Mouse (Mus musculus): ENCODE results near the gene Rasgef1b. TPM values are rescaled to one million over a fixed set of nuclear protein-coding genes. Genes with fewer than 3 reads are reported as not detected.

Rasgef1b gene
- polyA plus RNA-seq, 1 experiment from 2014 or later: 7.3 TPM

DNA sequence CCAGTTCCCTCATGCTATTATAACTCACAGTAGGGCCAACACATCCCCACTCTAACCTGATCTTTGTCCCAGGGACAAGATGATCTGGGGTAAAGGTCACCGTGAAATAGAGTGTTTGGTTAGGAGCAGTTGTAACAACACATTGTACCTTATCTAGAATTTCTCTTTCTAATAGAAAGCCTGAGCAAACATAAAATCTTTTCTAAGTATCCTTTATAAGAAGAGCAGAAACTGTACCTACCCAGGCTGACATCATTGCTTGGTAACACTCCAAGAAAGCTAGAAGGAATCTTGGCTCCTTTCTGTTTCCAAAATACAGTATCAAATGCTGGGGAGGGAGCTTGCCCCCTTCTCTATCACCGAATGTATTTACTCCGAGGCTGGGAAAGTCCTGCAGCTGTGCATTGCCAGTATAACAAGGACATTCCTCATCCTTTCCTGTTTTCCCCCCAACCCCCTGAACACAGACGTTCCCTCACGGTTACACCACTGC, 374.2 kb downstream of the Rasgef1b start:
- Histone ChIP-seq H3K9me3 (ENCODE audit: control insufficient read depth, low read length) (no peaks in the 10 kb centered on the region), H3K4me1 (ENCODE audit: control insufficient read depth, insufficient read depth, low read length) (peaks cover 3% of the 10 kb centered on the region; the same call in 1 of the 2 replicates), H3K4me3 (ENCODE audit: low read length) (no peak overlapping the region), H3K27ac (ENCODE audit: low read length) (peak overlapping the region; percentile 23; the same call in 1 of the 2 replicates), H3K9ac (ENCODE audit: low read depth, low read length) (no peak overlapping the region), H3K36me3 (ENCODE audit: control insufficient read depth, insufficient read depth, low read length) (no peaks in the 10 kb centered on the region), H3K4me2 (ENCODE audit: low read depth, low read length) (no peak overlapping the region), H3K27me3 (replicated peaks; ENCODE audit: control insufficient read depth, insufficient read depth, low read length) (no peaks in the 10 kb centered on the region)
- peak; percentile 63 for ATAC-seq
- 27% methylated on average over 5 of the region's 5 CpGs for WGBS

DNA sequence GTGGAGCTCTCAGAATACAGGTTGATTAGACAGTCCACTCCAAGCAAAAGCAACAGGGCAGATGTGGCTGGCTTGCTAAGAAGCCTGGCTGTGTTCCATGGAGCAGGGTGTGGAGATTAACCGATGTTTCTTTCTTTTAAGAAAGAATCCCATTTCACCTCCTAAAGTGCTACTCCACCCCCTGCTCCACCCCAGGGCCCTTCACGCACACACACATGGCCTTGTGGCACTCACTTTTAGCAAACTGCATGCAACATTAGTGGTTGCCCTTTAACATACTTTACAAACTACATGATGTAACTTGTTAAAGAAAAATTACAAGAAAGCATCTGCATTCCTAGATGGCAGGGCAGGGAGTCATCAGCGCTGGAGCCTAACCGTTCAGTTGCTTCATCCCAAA, 378.8 kb downstream of the Rasgef1b start:
- no peak for ATAC-seq

DNA sequence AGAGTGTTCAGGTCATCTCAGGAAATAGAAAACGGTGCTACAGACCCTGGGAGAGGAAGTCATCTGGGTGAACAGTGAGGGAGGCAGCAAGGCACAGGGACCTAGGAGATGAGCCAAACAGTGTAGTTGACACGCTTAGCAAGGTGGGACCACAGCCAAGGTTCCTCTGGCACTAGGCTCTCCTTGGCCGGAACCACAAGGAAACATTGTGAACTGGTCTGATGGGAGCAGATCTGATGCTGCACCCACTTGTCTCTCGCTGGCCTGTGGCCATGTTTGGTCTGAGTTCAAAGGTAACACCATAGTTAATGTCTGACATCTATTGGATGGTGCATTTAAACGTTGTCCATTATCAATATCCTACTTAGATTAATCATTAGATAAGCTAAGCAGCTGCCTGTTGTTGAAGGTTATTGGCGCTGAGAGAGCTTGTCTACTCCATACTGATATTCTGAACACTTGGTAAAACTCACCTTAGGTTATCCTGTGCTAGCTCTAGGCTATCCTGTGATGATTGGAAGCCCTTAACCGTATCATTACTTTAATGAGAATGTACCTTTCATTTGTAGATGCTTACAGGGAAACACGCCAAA, 380.5 kb downstream of the Rasgef1b start:
- Histone ChIP-seq H3K9ac (ENCODE audit: low read depth, low read length) (no peak overlapping the region), H3K36me3 (ENCODE audit: control insufficient read depth, insufficient read depth, low read length) (no peaks in the 10 kb centered on the region), H3K27ac (ENCODE audit: low read length) (no peak overlapping the region), H3K4me3 (ENCODE audit: low read length) (no peak overlapping the region), H3K9me3 (ENCODE audit: control insufficient read depth, low read length) (no peaks in the 10 kb centered on the region), H3K27me3 (replicated peaks; ENCODE audit: control insufficient read depth, insufficient read depth, low read length) (no peaks in the 10 kb centered on the region), H3K4me1 (ENCODE audit: control insufficient read depth, insufficient read depth, low read length) (no peaks in the 10 kb centered on the region), H3K4me2 (ENCODE audit: low read depth, low read length) (no peak overlapping the region)
- no peak for ATAC-seq
- 79% methylated on average over 8 of the region's 8 CpGs for WGBS

More for the DNA sequence above, 378.8 kb downstream of the Rasgef1b start:
- H3K9me3 ChIP-seq (ENCODE audit: control insufficient read depth, low read length): no peaks in the 10 kb centered on the region
- peaks cover 3% of the 10 kb centered on the region; the same call in 1 of the 2 replicates for H3K4me1 ChIP-seq (ENCODE audit: control insufficient read depth, insufficient read depth, low read length)
- 66% methylated on average over 4 of the region's 4 CpGs for WGBS
- no peak overlapping the region for H3K27ac ChIP-seq (ENCODE audit: low read length)
- no peak overlapping the region for H3K9ac ChIP-seq (ENCODE audit: low read depth, low read length)
- no peak overlapping the region for H3K4me2 ChIP-seq (ENCODE audit: low read depth, low read length)
- no peaks in the 10 kb centered on the region for H3K27me3 ChIP-seq (replicated peaks; ENCODE audit: control insufficient read depth, insufficient read depth, low read length)
- H3K4me3 ChIP-seq (ENCODE audit: low read length): no peak overlapping the region
- no peaks in the 10 kb centered on the region for H3K36me3 ChIP-seq (ENCODE audit: control insufficient read depth, insufficient read depth, low read length)

DNA sequence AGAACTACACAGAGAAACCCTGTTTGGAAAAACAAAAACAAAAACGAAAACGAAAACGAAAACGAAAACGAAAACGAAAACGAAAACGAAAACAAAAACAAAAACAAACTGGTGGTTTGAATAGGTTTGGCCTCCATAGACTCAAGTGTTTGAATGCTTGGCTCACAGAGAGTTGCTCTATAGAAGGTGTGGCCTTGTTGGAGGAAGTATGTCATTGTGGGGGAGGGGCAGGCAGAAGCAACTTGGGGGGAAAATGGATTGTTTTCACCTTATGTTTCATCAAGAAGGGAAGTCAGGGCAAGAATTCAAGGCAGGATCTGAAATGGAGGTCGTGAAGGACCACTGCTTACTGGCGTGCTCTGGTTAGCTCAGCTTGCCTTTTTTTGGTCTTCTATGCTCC, 386.3 kb downstream of the Rasgef1b start:
- Histone ChIP-seq H3K9me3 (ENCODE audit: control insufficient read depth, low read length) (no peaks in the 10 kb centered on the region), H3K4me1 (ENCODE audit: control insufficient read depth, insufficient read depth, low read length) (peaks cover 9% of the 10 kb centered on the region; the same call in 1 of the 2 replicates), H3K27me3 (replicated peaks; ENCODE audit: control insufficient read depth, insufficient read depth, low read length) (no peaks in the 10 kb centered on the region), H3K9ac (ENCODE audit: low read depth, low read length) (no peak overlapping the region), H3K4me2 (ENCODE audit: low read depth, low read length) (no peak overlapping the region), H3K27ac (ENCODE audit: low read length) (no peak overlapping the region), H3K4me3 (ENCODE audit: low read length) (no peak overlapping the region), H3K36me3 (ENCODE audit: control insufficient read depth, insufficient read depth, low read length) (no peaks in the 10 kb centered on the region)
- no peak for ATAC-seq
- WGBS: 95% methylated on average over 10 of the region's 10 CpGs

DNA sequence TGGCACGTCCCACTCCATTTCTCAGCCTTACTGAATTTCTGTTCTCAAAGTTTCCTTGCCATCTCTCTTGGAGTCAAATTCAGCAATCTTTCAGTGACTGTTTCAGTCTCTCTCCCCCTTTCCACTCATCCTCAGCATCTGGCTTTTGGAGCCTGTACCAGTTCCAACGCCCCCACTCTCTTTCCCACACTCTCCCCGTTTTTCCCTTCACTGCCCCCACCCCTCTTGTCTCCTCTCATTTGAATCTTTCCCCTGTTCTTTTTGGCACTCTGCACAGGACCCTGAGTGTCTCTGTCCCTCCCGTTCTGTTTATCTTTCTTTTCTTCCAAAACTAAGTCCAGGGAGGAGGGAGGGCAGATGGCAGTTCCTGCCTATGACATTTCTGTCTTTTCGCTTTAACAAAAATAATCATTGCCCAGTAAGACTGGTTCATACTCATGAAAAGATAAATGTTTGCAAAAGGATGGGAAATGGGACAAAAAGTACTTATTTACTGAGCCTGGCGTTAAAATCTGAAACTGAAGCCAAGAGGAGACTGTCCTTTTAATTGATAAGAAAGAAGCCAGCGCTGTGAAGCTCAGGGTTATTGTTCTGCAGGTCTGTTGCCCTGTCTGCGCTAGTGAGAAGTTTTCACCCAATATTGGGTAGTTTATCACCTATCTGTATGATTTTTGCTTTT, 388.4 kb downstream of the Rasgef1b start:
- Histone ChIP-seq H3K9ac (ENCODE audit: low read depth, low read length) (no peak overlapping the region), H3K27ac (ENCODE audit: low read length) (no peak overlapping the region), H3K4me2 (ENCODE audit: low read depth, low read length) (peak overlapping the region; percentile 42; the same call in 1 of the 2 replicates), H3K4me1 (ENCODE audit: control insufficient read depth, insufficient read depth, low read length) (peaks cover 9% of the 10 kb centered on the region; the same call in 1 of the 2 replicates), H3K4me3 (ENCODE audit: low read length) (no peak overlapping the region), H3K27me3 (replicated peaks; ENCODE audit: control insufficient read depth, insufficient read depth, low read length) (no peaks in the 10 kb centered on the region), H3K36me3 (ENCODE audit: control insufficient read depth, insufficient read depth, low read length) (no peaks in the 10 kb centered on the region), H3K9me3 (ENCODE audit: control insufficient read depth, low read length) (no peaks in the 10 kb centered on the region)
- ATAC-seq: 0 out of 2 replicates have a peak, but pooled peaks have one; percentile 21
- whole genome bisulfite sequencing: 65% methylated on average over 8 of the region's 8 CpGs

DNA sequence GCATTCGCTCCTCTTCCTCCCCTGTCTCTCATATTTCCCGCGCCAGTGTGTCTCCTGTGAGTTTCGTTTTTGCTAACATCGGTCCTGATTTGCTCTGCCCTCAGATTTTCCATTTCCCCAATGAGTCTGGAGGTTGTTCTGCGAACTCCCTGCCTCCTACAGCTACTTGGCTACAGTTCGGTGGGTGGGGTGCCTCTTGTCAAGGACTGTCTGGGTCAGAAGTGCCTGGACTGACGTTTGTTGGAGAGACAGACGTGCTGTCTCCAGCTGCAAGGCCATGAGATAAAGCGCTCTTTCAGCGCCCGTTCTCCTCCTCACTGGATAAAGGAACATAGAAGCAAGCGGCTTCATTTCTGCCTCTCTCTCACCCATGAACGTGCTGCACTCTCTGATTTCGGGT, 389.1 kb downstream of the Rasgef1b start:
- H3K9ac ChIP-seq (ENCODE audit: low read depth, low read length): peak overlapping the region; percentile 51
- ATAC-seq: peak; percentile 74
- 41% methylated on average over 15 of the region's 15 CpGs for whole genome bisulfite sequencing

DNA sequence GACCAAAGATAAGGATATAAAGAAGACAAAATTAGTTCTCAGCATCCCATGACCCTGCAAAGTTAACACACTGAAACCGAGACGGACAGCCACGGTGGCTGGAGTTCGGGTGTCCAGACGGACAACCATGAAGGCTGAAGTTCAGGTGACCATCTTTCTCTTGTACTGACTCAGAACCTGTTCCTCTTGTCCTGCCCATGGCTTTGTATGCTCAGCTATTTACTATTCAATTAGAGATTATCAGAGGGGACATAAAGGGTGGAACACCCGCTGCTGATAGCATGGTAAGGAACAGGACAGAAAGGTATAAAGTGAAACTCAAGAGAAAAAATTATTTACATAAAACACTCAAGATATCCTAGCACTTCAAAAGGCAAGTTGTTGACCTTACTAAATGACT, 390.0 kb downstream of the Rasgef1b start:
- Histone ChIP-seq H3K4me2 (ENCODE audit: low read depth, low read length) (no peak overlapping the region), H3K4me3 (ENCODE audit: low read length) (no peak overlapping the region), H3K9ac (ENCODE audit: low read depth, low read length) (no peak overlapping the region), H3K9me3 (ENCODE audit: control insufficient read depth, low read length) (no peaks in the 10 kb centered on the region), H3K27ac (ENCODE audit: low read length) (no peak overlapping the region), H3K27me3 (replicated peaks; ENCODE audit: control insufficient read depth, insufficient read depth, low read length) (no peaks in the 10 kb centered on the region), H3K36me3 (ENCODE audit: control insufficient read depth, insufficient read depth, low read length) (no peaks in the 10 kb centered on the region), H3K4me1 (ENCODE audit: control insufficient read depth, insufficient read depth, low read length) (peaks cover 9% of the 10 kb centered on the region; the same call in 1 of the 2 replicates)
- ATAC-seq: peak; percentile 44; the same call in 1 of the 2 replicates
- 69% methylated on average over 6 of the region's 6 CpGs for WGBS

More for the DNA sequence above, 389.1 kb downstream of the Rasgef1b start:
- peak overlapping the region; percentile 57 for H3K27ac ChIP-seq (ENCODE audit: low read length)
- peak overlapping the region; percentile 42 for H3K4me2 ChIP-seq (ENCODE audit: low read depth, low read length)
- H3K4me3 ChIP-seq (ENCODE audit: low read length): peak overlapping the region; percentile 29
- no peaks in the 10 kb centered on the region for H3K27me3 ChIP-seq (replicated peaks; ENCODE audit: control insufficient read depth, insufficient read depth, low read length)
- H3K4me1 ChIP-seq (ENCODE audit: control insufficient read depth, insufficient read depth, low read length): peaks cover 9% of the 10 kb centered on the region; the same call in 1 of the 2 replicates
- no peaks in the 10 kb centered on the region for H3K9me3 ChIP-seq (ENCODE audit: control insufficient read depth, low read length)
- H3K36me3 ChIP-seq (ENCODE audit: control insufficient read depth, insufficient read depth, low read length): no peaks in the 10 kb centered on the region

DNA sequence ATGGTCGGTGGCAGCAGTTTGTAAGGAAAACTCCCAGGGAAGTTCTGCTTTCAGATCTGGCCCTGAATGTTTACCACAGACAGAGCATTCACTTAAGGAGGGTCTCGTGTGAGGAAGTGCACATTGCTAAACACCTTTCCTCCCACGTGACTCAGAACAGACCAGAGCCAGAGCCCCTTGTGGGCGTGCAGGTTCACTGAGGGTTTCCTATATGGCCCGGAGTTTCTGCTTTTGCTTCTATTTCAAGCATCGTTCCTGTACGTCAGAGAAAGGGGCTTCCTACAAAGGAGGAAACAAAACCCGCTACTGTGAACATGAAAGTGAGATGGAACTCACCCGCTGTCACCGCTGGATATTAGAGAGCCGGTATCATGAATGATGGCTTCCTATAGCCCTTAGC, 392.4 kb downstream of the Rasgef1b start:
- WGBS: 67% methylated on average over 11 of the region's 11 CpGs
- Histone ChIP-seq H3K4me3 (ENCODE audit: low read length) (no peak overlapping the region), H3K36me3 (ENCODE audit: control insufficient read depth, insufficient read depth, low read length) (no peaks in the 10 kb centered on the region), H3K9ac (ENCODE audit: low read depth, low read length) (no peak overlapping the region), H3K9me3 (ENCODE audit: control insufficient read depth, low read length) (no peaks in the 10 kb centered on the region), H3K4me1 (ENCODE audit: control insufficient read depth, insufficient read depth, low read length) (peaks cover 9% of the 10 kb centered on the region; the same call in 1 of the 2 replicates), H3K4me2 (ENCODE audit: low read depth, low read length) (no peak overlapping the region), H3K27ac (ENCODE audit: low read length) (no peak overlapping the region), H3K27me3 (replicated peaks; ENCODE audit: control insufficient read depth, insufficient read depth, low read length) (no peaks in the 10 kb centered on the region)
- peak; percentile 24; the same call in 1 of the 2 replicates for ATAC-seq

DNA sequence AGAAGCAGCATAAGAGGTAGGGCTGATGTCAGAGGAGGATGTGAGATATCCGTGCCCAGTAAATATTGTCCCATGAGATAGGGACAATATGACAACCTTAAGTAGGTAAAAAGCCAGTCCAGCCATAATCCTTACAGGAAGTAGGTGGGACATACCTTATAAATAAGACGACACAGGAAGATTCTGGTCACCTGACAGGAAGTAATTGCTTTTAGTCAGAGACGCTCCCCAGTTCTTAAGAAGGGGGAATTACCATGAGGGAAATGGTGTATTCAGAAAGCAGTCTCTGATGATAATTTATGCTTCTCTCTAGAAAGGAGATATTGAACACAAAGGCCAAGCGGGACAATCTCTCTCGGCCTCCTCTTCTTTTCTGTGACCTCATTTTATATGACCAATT, 394.8 kb downstream of the Rasgef1b start:
- Histone ChIP-seq H3K9me3 (ENCODE audit: control insufficient read depth, low read length) (no peaks in the 10 kb centered on the region), H3K27ac (ENCODE audit: low read length) (no peak overlapping the region), H3K27me3 (replicated peaks; ENCODE audit: control insufficient read depth, insufficient read depth, low read length) (no peaks in the 10 kb centered on the region), H3K4me2 (ENCODE audit: low read depth, low read length) (no peak overlapping the region), H3K36me3 (ENCODE audit: control insufficient read depth, insufficient read depth, low read length) (no peaks in the 10 kb centered on the region), H3K4me1 (ENCODE audit: control insufficient read depth, insufficient read depth, low read length) (no peaks in the 10 kb centered on the region), H3K4me3 (ENCODE audit: low read length) (no peak overlapping the region), H3K9ac (ENCODE audit: low read depth, low read length) (no peak overlapping the region)
- ATAC-seq: no peak
- WGBS: 76% methylated on average over 5 of the region's 5 CpGs
